Mouse (Mus musculus) heart, postnatal 36 days (tissue): ENCODE data around the gene Ate1. TPM values are rescaled to one million over a fixed set of nuclear protein-coding genes. Genes with fewer than 3 reads are reported as not detected.

Source experiments
- DNase-seq, 2 experiments: peaks; one replicate each; pipeline ENCODE4 v3.0.0; 2021 to 2022
- intact Hi-C: fragments of 180-260 bp; cut with DNase I; formaldehyde crosslinking; loops from one replicate; pipeline ENCODE4 v1.15.1; 2025
- total RNA-seq, 2 experiments: library from RNA; stranded (reverse); gene quantifications; 2 replicates each; pipeline ENCODE4 v1.2.3; 2021

Ate1 gene
- total RNA-seq, 2 experiments from 2014 or later, result 30.5 to 32.9 TPM

- DNase-seq, result no peak
- intact Hi-C loops, result no loop called here
Observed at GRCm38 (mm10) chr7:130365711-130366110, 154.5 kb downstream of the Ate1 start.

Other genes starting within 250 kb of the Ate1 start
- gene Nsmce4a, start 52.7 kb upstream of the Ate1 start, total RNA-seq, result 10 to 100 TPM; 44.5 to 47.6 TPM
- 100 to 1,000 TPM; 505 to 575 TPM for gene Tacc2, start 57.1 kb upstream of the Ate1 start, total RNA-seq